Mouse (Mus musculus) liver, adult 2 months (tissue): ENCODE data around the gene Gm609.

Experiments used
- CTCF ChIP-seq: fragments of 200-500 bp; IDR thresholded peaks from 2 replicates; pipeline ENCODE4 v1.5.1; 2011; ENCODE audit warnings: low read depth, low read length, control low read depth
- POLR2A ChIP-seq: fragments of 200-500 bp; IDR thresholded peaks from 2 replicates; pipeline ENCODE4 v1.6.1; 2011; ENCODE audit warnings: low read length, control low read depth; ENCODE audit not compliant: insufficient read depth; ENCODE audit errors: extremely low read depth

GRCm38 (mm10) chr16:45495326-45495725 lies 2.6 kb upstream of the Gm609 start:
- no peak for TF ChIP-seq CTCF
- no peak for TF ChIP-seq POLR2A
